Mouse (Mus musculus): ENCODE measurements around the gene Otub2.

Otub2 gene

DNA sequence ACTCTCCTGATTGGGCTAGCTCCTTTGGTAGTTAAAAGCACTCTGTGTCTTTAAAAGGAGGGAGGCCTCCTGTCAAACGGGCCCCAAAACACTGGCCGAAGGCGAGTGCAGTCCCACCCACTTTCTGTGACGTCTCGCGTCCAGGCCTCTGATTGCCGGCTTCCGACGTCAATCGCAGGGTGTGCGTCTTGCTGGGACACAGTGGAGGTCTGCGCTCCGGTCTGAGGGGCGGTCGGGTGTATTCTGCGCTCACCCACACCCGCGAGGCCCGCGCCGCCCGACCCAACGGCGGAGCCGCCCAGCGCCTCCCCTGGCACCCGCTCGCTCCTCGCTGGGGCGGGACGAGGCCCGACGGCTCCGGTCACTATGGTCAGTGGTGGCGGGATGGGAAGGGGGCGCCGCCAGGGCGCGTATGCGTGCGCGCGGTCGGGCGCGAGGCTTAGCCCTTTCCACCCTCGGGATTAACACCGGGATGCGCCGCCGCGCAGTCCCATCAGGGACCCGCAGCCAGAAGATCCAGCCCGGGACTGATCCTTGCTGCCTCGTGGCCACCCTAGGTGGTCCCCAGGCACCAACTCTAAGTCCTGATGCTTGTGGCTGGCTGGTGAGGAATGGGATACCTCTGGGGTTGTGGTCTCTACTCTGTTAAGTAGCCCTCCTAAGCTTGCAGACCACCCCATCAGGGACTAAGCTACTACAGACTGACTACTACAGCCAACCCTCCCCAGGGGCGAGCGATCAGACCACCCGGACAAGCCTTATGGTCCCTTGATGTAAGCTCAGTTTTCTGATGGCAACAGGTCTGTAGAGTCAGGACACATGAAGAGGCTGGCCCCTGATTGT, at the start of gene Otub2:
Otub2 (plus strand) TSS at position 178 of the 843 bp plus-strand sequence.
- CTCF ChIA-PET = interaction anchor here (0.5 kb wide), 1 partner anchor 246 kb away, joined by 4 read pairs; no protein-coding TSS in a partner anchor

DNA sequence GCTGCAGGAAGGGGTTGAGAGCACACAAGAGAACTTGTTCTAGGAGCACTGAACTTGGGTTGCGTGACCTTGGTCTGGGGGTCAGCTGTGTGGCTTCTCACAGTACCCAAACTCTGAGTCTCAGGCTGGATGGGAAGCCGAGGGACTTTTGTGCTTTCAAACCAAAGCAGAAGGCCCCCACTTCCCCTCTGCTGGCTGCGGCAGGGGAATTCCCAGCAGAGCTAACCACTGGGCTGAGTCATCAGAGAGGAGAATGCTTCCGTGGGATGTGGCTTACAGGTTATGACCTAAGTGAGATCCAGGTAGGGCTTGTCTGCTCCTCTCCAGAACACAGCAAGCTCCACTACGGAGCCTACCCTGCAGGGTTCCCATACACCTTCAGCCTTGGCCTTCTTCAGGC, 47.3 kb upstream of the Otub2 start:
- CTCF ChIA-PET = no interaction called here

DNA sequence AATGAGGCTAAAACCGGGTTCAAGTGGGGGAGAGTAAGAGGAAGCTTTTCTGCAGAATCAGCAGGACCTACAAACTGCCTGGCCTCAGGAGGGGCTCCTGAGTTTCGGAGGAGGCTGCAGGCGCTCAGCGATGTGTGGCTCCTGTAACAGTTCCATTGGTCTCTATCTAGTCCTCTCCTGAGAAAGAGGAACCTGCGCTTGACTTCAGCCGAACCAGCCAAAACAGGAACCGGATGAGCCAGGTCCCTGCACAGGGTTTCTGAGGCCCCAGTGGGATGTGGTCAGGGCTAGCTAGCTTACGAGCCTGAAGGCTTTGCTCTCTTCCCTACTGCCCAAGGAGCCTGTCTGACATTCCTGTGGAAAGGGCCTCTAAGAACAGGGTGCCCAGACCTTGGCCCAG, 45.0 kb upstream of the Otub2 start:
- CTCF ChIA-PET = interaction anchor here (1.0 kb wide), 1 partner anchor 17 kb away, joined by 3 read pairs; no protein-coding TSS in a partner anchor

DNA sequence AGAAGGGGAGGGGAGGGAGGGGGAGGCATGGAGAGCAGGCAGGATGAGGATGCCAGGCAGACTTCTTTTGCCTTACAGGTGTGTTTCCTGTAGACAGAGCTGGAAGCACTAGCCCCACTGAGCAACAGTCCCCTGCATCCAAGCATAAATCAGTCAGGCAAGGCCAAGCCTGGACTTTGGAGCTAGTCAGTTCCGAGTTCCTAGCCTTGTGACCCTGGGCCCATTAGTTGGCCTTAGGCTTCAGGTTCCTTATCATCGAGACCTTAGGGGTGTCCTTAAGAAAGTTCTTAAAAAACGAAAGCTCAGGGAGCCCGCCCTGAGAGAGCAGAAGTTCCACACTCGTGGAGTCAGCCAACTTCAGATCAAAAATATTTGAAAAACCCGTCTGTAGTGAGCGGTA, 43.5 kb upstream of the Otub2 start:
- CTCF ChIA-PET = interaction anchor here (0.9 to 1.2 kb wide), 2 partner anchors 11 to 202 kb away, joined by 4 read pairs; no protein-coding TSS in a partner anchor

DNA sequence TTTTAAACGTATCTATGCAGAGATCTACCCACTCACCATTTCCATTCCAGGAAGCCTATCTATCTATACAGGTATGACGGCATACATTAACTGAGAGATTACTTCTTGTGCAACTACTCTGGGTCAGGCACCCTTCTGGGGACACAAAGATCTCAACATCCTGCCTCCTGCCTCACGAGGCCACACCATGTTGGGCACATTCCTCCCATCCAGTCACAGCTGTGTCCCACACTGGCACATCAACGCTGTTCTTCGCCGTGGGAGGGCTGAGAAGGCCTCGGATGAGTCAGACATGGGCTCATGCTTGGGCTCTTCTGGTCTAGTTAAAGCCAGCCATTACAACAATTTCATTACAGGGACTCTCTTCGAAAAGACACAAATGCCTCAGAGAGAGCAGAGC, 41.5 kb upstream of the Otub2 start:
- CTCF ChIA-PET = interaction anchor here (0.6 to 0.9 kb wide), 2 partner anchors 16 to 23 kb away, joined by 3 read pairs; no protein-coding TSS in a partner anchor

DNA sequence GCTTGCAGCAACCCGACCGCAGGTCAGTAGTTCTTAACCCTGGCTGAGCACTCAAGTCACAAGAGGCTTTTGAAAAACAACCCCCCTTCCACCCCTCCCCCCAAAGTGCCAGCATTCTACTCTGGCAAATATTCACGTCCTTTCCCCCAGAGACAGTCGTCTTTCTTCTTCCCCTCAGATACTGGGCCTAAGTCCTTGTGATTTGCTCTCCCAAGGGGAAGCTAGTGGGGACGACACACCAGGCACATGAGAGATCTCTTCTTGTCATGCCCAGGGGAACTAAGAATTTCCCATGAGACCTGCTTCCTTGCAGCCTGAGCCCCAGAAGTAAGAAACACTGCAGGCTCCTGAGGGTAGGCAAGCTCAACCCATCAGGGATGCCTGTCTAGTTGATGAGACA, 41.1 kb upstream of the Otub2 start:
- CTCF ChIA-PET = interaction anchor here (0.6 to 1.8 kb wide), 3 partner anchors 17 to 22 kb away, joined by 3 to 6 read pairs (median 3); no protein-coding TSS in a partner anchor

DNA sequence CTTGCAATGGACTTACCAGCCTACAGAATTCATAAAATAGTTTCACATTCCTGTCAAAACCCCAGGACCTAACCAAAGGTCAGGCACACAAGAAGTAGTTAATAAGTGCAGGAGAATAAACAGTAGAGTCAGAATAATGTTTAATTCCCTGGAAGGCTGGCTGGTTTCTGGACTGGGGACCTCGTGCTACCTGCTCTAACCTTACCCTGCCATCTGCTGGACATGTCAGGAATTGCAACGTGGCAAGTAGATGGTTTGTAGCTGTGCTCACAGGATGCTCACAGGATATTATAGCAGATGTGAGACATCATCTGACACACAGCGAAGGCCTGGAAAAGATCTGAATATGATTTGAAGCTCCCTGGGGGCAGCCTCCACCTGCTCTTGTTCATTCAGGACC, 40.0 kb upstream of the Otub2 start:
- CTCF ChIA-PET = interaction anchor here (1.2 to 1.8 kb wide), 2 partner anchors 22 to 23 kb away, joined by 4 to 6 read pairs; no protein-coding TSS in a partner anchor

DNA sequence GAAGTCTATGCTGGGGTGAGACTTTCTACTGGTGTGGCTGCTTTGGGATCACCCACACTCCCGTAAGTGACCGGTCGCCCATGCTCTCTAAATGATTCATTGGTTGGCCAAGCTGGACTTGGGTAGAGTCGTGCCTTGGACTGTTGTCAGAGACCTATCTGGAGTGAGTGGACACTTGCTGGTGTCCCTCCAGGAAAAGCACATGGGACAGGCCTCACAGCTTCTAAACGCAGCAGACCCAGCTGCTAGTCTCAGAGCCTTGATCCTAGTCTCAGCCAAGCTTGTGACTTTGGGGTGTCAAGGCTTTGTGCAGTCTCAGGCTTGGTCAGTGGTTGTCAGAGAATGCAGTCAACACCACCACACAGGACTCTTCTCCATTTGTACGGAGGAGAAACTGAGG, 35.7 kb upstream of the Otub2 start:
- CTCF ChIA-PET = interaction anchor here (1.4 kb wide), 1 partner anchor 14 kb away, joined by 4 read pairs; no protein-coding TSS in a partner anchor

DNA sequence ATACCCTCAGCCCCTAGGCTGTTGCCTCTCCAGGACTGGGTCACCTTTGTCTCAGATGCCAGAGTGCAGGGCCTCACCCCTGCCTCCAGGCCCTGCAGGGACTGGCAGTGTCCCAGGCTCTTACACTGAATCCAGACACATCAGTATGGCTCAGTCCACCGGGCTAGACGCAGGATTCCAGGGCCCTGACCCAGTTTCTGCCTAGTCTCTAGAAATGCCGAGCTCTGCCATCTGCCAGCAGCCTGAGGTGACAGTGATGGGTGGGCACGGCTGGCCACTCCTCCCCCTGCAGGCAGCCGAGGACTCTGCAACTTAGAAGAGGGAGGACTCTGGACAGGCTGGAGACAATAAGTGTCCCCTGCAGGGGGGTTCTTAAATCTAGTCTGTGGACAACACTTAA, 34.9 kb upstream of the Otub2 start:
- CTCF ChIA-PET = no interaction called here

DNA sequence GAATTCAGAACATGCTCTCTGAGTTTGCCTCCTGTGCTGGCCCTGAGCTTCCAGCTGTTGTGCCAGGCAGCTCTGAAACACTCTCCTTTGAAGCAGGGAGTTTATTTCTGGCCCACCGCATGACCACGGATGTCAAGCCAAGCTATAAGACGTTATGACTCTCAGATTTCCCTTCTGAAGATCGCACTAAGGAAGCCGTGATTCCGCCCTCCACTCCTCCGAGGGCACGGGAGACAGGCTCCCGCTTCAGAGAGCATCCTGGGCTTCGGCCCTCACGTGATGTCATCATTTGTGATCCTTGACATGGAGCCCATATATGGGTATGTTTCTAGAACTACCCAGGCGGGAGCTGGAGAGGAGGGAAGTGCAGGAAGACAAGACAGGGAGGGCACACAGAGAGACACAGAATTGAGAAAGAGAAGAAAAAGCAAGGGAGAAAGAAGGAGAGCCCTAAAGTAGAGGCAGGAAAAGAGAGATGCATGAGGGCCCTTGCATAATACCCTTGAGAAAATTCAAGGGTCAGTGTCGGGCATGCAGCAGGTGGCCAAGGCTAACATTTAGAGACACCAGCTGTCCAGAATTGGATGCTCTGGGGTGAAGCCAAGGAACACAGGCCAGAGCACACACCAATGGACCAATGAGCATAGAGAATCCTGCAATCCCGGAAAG, 32.6 kb upstream of the Otub2 start, which contains the start of gene Asb2:
Asb2 (minus strand) TSS at position 256 of the 669 bp plus-strand sequence.
- CTCF ChIA-PET = no interaction called here

DNA sequence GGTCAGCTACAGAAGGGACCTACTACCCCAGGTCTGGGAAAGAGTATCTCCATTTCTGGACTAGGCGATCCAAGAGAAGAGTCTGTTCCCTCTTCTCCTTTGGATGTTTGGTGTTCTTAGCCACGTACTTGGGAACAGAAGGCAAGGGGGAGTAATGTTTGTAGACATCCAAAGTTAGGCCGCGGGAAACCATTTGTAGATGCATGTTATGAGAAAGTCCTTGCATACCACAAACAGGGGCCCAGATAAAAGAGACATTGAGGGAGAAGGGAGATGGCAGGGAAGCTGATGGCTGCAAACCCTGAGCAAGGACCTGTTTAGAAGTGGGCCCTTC, 32.1 kb upstream of the Otub2 start:
- CTCF ChIA-PET = no interaction called here

DNA sequence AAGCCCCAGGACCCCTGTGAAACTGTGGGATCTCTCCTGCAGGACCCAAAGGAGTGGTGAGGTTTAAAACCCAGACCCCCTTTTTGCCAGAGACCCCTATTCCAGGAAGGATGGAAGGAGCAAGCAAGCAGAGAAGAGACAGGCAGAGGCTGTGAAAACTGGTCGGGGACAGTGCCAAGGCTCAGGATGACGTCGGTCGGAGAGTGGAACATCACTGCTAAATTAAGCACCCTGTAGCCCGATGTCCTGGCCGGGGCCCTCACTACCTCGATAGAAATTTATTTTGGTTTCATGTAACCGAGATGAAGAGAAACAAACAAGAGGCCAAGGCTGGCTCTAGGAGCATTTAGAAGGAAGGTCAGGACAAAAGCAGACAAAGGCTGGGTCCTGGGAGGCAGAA, 30.3 kb upstream of the Otub2 start:
- CTCF ChIA-PET = no interaction called here

DNA sequence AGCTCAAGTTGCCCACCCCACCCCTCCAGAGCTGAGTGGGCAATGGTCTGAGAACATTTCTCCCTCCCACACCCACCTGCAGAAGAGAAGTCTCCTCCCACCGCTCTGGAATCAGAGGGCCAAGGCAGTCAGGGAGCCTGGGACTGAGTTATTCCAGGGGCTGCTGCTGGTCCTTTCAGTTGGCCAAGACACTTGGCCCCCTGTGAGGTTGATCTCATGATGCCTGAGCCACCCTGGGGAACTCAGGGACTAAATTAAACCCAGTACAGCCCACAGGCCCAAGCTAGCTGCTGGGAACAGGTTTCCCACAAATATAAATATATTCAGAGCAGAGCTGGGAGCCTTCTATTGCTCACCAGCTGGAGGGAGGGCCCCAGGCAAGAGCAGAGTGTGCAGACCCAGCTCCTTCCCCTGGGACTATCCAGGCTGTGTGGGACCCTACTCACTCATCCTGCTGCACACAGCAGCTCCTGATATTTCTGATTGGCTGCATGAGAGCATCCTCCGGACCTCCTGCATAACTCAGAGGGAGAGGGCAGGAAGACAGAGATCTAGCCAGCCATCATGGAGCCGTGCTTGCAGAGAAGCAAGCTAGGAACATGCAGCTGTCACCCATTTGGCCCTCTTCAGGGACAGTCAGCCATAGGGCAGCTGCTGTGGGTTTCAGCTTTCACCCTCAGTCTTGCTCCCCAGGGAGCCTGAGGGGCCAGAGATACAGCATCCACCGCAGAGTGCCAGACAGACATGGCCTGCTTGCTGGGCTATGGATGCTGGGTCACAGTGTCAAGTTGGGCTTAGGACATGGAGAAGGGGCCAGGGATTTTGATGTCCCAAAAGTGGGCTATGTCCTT, 29.3 kb upstream of the Otub2 start:
- CTCF ChIA-PET = interaction anchor here (1.1 kb wide), 1 partner anchor 9 kb away, joined by 6 read pairs; no protein-coding TSS in a partner anchor

DNA sequence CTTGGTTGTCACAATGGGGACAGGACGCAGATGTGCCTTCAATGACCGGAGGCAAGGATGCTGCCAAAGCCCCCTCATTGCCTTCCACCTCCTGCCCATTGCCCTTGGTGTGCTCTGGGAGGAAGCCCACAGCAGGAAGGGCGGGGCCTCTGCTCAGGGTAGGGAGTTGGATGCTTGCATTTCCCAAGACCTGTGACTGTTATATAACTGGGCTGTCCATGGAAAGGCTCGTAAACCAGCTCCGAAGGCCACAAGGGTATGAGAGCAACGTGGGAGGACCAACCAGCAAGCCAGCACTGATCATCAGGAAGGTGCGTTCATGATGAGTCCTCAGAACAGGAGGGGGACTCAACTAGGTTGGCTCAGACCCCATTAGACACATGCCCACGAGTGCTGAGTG, 27.7 kb upstream of the Otub2 start:
- CTCF ChIA-PET = no interaction called here

DNA sequence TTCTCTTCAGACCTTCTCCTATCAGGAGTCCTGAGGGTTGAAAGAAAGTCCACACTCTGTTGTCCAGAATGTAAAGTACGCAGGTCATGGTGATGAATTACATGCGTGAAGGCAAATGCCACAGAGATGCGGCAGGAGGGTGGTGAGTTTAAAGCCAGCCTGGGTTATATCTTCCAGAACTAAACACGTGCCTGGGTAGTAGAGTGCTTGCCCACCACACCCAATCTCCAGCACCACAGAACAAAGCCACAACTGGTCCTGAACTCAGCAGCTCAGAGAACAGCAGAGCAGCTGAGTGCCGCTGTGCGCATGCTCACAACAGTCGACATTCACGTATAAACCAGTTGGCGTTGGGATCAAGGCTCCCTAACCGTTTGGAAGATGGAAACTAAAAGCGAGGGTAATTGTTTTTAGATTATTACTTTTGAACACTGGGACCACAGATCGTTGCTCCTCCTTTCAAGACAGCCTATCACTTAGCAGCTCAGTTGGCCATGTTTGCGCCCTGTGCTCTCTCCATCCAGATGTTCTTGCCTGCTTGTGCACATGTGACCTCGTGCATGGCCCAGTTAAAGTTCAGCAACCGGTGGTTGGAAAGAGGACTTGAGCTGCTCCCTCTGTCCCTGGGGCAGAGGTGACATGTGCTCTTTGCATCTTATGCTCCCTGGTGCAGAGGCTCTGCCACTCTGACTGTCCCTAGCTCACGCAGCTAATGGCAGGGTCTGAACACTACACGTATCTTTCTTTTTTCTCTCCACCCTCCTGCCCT, 26.8 kb upstream of the Otub2 start:
- CTCF ChIA-PET = no interaction called here

DNA sequence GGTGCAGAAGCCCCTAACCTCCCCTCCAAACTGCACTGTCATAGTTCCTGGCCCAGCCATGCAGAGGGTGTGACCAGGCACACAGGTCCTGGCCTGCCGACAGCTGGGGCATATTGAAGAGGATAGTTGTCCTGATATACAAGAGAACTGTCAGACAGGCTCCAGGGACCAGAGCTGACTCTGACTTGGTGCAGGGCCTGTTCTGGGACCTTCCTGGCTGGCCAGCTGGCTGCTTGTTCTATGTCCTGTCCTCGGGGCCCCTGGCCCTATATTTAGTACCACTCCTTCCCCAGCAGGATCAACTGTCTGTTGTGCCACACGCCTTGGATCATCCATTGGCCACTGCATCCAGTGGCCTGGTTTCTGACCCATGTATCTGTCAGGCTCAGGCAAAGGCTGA, 26.1 kb upstream of the Otub2 start:
- CTCF ChIA-PET = no interaction called here

DNA sequence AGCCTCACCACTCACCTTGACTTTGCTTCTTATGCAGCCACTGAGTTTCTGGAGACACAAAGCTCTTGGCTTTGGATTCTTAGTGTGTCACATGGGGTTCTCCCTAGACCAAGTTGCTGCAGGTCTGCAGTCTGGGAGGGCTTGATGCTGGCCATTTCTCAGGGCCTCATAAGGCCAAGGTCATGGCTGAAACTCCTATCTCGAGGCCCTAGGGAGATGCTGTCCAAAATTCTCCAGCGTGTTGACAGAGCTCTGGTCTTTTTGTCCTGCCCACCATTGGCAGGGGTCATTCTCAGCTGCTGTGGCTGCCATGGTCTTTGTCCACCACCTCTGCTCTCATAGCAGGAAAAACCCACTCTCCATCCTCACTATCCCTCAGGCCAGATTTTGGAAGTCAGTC, 21.3 kb upstream of the Otub2 start:
- CTCF ChIA-PET = interaction anchor here (1.0 kb wide), 1 partner anchor 8 kb away, joined by 6 read pairs; no protein-coding TSS in a partner anchor

DNA sequence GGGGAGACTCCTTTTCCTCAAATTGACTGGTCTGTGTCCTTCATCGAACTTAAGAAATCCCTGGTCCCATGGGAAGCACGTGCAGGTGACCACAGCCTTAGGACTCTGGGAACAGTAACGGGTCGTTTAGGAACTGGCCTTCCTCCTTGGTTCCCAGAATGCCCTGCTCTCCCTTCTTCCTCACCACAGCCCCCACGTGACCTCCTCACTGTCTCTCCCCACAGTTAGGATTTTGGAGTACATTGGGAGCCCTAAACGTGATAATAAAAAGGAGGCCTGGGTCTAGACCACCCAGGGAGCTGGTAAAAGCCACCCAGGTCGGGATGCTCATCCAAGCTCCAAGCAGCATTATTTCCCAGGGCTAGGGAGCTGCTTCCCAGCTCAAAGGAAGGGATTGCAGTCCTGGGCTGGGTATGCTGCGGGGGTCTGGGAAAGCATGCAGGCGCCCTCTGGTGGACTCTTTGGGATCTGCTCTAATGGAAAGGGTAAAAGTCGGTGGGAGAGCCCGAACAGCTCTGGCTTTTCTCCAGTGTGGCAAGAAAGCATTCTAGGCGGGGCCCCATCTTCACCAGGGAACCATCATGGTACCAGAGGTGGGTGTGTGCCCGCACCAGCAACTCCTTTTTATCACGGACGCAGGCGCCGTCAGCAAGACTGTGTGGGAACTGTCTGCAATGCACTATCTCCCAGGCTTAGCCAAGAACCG, 20.7 kb upstream of the Otub2 start:
- CTCF ChIA-PET = interaction anchor here (0.7 to 1.0 kb wide), 2 partner anchors 9 to 45 kb away, joined by 3 to 6 read pairs; no protein-coding TSS in a partner anchor

DNA sequence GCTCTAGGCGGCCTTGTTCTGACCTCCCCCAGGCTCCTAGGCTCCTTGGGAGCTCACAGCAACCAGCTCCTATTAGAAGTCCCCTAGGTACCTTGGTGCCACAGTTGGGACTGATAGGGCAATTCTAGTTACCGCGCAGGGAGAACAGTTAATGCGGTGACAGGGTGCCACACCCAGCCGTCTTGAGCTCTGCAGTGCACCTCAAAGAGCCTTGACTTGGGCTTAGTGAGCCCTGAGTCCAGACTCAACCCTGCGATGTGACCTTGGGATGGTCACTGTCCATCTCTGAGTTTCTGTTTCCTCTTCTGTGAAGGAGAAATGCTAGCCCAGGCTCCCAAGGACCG, 20.2 kb upstream of the Otub2 start:
- CTCF ChIA-PET = interaction anchor here (0.7 to 1.0 kb wide), 2 partner anchors 9 to 45 kb away, joined by 3 to 6 read pairs; no protein-coding TSS in a partner anchor

DNA sequence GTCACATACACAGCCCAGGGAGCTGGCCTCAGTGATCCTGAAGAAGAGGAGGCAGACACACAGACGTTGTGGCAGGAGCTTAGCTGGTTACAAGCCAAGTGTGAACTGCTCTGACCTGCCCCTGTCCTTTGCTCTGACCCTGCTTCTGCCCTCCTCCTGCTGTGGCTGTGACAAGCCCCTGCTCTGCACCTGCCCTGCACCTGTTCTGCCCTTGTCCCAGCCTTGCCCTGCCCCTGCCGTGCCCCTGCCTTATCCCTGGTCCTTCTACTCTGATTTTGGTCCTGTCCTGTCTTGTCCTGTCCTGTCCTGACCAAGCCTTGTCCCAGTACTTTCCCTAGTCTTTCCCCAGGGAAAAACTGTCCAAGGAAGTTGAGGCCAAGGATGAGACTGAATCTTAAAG, 19.7 kb upstream of the Otub2 start:
- CTCF ChIA-PET = no interaction called here
